Mouse (Mus musculus) lung, embryonic 14.5 days (tissue): ENCODE measurements around the gene Galnt4. TPM values are rescaled to one million over a fixed set of nuclear protein-coding genes. Genes with fewer than 3 reads are reported as not detected.

ENCODE experiments used
- ATAC-seq: fragments of 200-750 bp; cut with Nextera tagmentation; 2 replicates; pipeline ENCODE4 v1.8.0; 2017; ENCODE audit warnings: mild to moderate bottlenecking, moderate TSS enrichment, moderate library complexity; ENCODE audit not compliant: insufficient read depth
- DNase-seq: peaks from one replicate; pipeline ENCODE4 v3.0.0-alpha.2; 2015
- H3K27ac ChIP-seq: fragments of 300-500 bp; sonication (generic); 2 replicates; pipeline ENCODE4 v1.5.1; 2014; ENCODE audit warnings: low read depth, mild to moderate bottlenecking, moderate library complexity
- H3K27me3 ChIP-seq: fragments of 300-500 bp; sonication (generic); 2 replicates; pipeline ENCODE4 v1.6.1; 2014; ENCODE audit warnings: low read length, control low read depth; ENCODE audit not compliant: insufficient read depth
- H3K36me3 ChIP-seq: fragments of 300-500 bp; sonication (generic); 2 replicates; pipeline ENCODE4 v1.6.1; 2014; ENCODE audit warnings: control low read depth; ENCODE audit not compliant: insufficient read depth
- H3K4me1 ChIP-seq: fragments of 300-500 bp; sonication (generic); 2 replicates; pipeline ENCODE4 v1.6.1; 2014; ENCODE audit warnings: antibody characterized with exemption, control low read depth; ENCODE audit not compliant: insufficient read depth
- H3K4me2 ChIP-seq: fragments of 300-500 bp; sonication (generic); 2 replicates; pipeline ENCODE4 v1.6.1; 2014; ENCODE audit warnings: mild to moderate bottlenecking
- H3K4me3 ChIP-seq: fragments of 300-500 bp; sonication (generic); 2 replicates; pipeline ENCODE4 v1.5.1; 2014; ENCODE audit warnings: low read depth, low read length
- H3K9ac ChIP-seq: fragments of 300-500 bp; sonication (generic); 2 replicates; pipeline ENCODE4 v1.6.1; 2014
- H3K9me3 ChIP-seq: fragments of 300-500 bp; sonication (generic); 2 replicates; pipeline ENCODE4 v1.6.1; 2016; ENCODE audit warnings: low read depth, low read length, control low read depth
- CTCF ChIP-seq: IDR thresholded peaks from 2 replicates; pipeline ENCODE4 v1.5.1; 2016; ENCODE audit warnings: antibody characterized with exemption, low read depth
- WGBS: fragments of 180-500 bp; shearing (Covaris S2); extraction: QIAGEN DNeasy Blood & Tissue Kit; methylation state at CpG from one replicate; pipeline ENCODE4 v1.1.7; 2014; 5-methylcytosine and 5-hydroxymethylcytosine counted together
- polyA plus RNA-seq: library from polyadenylated mRNA; unstranded; fragments of >200 nt; fragmentation: Nextera tagmentation; extraction: Ambion mirVana; gene quantifications from 2 replicates; pipeline ENCODE4 v1.2.1, GENCODE M21; 2014

The Galnt4 gene
- polyA plus RNA-seq, 1 experiment from 2014 or later: 18.3 TPM

DNA sequence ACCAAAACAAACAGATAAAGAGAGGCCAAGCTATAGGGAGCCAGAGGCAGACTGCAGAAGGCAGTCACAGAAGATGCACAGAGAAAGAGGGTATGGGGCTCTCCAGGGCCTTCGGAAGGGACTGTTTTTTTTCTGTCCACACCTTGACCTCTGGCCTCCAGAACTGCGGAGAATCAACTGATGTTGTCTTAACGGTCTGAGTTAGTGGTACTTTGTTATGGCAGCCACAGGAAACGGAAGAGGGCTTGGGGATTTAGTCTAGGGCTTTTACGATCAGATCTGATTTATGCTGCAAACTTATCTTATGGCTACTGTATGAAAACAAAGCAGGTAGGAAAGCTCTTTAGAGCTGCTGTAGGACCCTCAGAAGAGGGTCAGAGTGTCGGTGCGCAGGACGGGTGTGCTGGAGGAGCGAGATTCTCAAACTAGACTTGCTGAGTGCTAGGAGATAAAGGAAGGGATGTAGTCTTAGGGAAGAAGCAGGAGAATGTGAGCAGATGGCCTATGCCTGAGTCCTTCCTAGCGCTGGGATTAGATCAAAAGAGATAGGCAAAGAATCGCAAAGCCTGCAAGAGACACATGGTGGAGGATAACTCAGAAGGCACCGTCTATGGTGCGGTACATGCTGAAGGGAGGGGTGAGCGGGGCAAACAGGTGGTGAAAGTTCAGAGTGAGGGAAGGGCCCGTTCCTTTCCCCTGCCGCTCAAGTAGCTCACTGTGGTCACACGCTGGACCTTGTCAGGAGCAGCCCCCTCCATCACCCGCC lies 7.7 kb downstream of the Galnt4 start:
- no peak for TF ChIP-seq CTCF
- Histone ChIP-seq H3K27me3 (no peaks in the 10 kb centered on the region), H3K27ac (no peak overlapping the region), H3K9ac (no peak overlapping the region), H3K4me1 (peaks cover 7% of the 10 kb centered on the region; the same call in 1 of the 2 replicates), H3K4me2 (peak overlapping the region; percentile 7; the same call in 1 of the 2 replicates), H3K36me3 (0 out of 2 replicates have a peak, but pooled peaks cover 4% of the 10 kb centered on the region), H3K4me3 (no peak overlapping the region), H3K9me3 (no peaks in the 10 kb centered on the region)
- no peak for ATAC-seq
- 27% methylated on average over 18 of the region's 18 CpGs for WGBS
- no peak for DNase-seq

GRCm38 (mm10) chr10:99116237-99116632 lies 8.3 kb downstream of the Galnt4 start:
- Histone ChIP-seq H3K27me3 (no peaks in the 10 kb centered on the region), H3K9me3 (no peaks in the 10 kb centered on the region), H3K4me1 (peaks cover 7% of the 10 kb centered on the region; the same call in 1 of the 2 replicates), H3K4me2 (no peak overlapping the region), H3K27ac (no peak overlapping the region), H3K9ac (no peak overlapping the region), H3K36me3 (no peaks in the 10 kb centered on the region), H3K4me3 (no peak overlapping the region)
- ATAC-seq (no peak), DNase-seq (no peak)
- 36% methylated on average over 8 of the region's 8 CpGs for WGBS
- TF ChIP-seq CTCF: no peak

GRCm38 (mm10) chr10:99116650-99117615 lies 9.0 kb downstream of the Galnt4 start:
- WGBS: 76% methylated on average over 16 of the region's 16 CpGs
- peaks cover 7% of the 10 kb centered on the region; the same call in 1 of the 2 replicates for H3K4me1 ChIP-seq
- no peaks in the 10 kb centered on the region for H3K9me3 ChIP-seq
- no peak overlapping the region for H3K9ac ChIP-seq
- H3K36me3 ChIP-seq: no peaks in the 10 kb centered on the region
- H3K4me3 ChIP-seq: no peak overlapping the region
- ATAC-seq: no peak
- TF ChIP-seq CTCF: no peak
- no peak for DNase-seq
- H3K4me2 ChIP-seq: no peak overlapping the region
- no peak overlapping the region for H3K27ac ChIP-seq
- no peaks in the 10 kb centered on the region for H3K27me3 ChIP-seq

- no peak overlapping the region for H3K9ac ChIP-seq
- no peaks in the 10 kb centered on the region for H3K9me3 ChIP-seq
- H3K4me1 ChIP-seq: peaks cover 7% of the 10 kb centered on the region; the same call in 1 of the 2 replicates
- WGBS: 45% methylated on average over 10 of the region's 10 CpGs
- no peak overlapping the region for H3K27ac ChIP-seq
- TF ChIP-seq CTCF: no peak
- DNase-seq (no peak), ATAC-seq (no peak)
- H3K27me3 ChIP-seq: no peaks in the 10 kb centered on the region
- no peaks in the 10 kb centered on the region for H3K36me3 ChIP-seq
- H3K4me3 ChIP-seq: no peak overlapping the region
- H3K4me2 ChIP-seq: no peak overlapping the region
These were observed 9.9 kb downstream of the Galnt4 start for GRCm38 (mm10) chr10:99117876-99118275.

DNA sequence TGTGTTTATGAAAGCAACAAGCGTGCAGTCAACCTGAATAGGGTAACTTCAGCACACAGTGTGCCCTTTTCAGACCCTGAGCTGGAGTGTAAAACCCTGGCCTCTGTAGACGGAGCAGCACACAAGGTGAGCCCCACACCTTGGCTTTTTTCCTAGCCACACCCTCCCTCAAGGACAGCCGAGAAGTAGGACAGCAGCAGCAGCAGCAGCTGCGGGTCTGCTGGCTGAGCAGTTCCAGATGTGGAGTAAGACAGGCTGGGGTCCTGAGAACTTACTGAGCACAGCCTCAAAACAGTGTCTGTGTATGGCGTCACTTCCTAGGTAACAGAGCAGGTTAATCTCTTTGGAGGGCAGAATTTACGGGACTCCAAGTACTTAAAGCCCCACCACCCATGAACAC lies 10.7 kb downstream of the Galnt4 start:
- H3K9me3 ChIP-seq: no peaks in the 10 kb centered on the region
- no peak overlapping the region for H3K4me2 ChIP-seq
- 45% methylated on average over 6 of the region's 6 CpGs for WGBS
- no peaks in the 10 kb centered on the region for H3K27me3 ChIP-seq
- peaks cover 7% of the 10 kb centered on the region; the same call in 1 of the 2 replicates for H3K4me1 ChIP-seq
- H3K9ac ChIP-seq: no peak overlapping the region
- TF ChIP-seq CTCF: no peak
- ATAC-seq: no peak
- H3K36me3 ChIP-seq: no peaks in the 10 kb centered on the region
- DNase-seq: no peak
- no peak overlapping the region for H3K27ac ChIP-seq
- no peak overlapping the region for H3K4me3 ChIP-seq

- no peak overlapping the region for H3K27ac ChIP-seq
- H3K4me3 ChIP-seq: no peak overlapping the region
- H3K4me2 ChIP-seq: no peak overlapping the region
- H3K9ac ChIP-seq: no peak overlapping the region
- no peaks in the 10 kb centered on the region for H3K36me3 ChIP-seq
- H3K9me3 ChIP-seq: no peaks in the 10 kb centered on the region
- TF ChIP-seq CTCF: no peak
- H3K4me1 ChIP-seq: peaks cover 7% of the 10 kb centered on the region; the same call in 1 of the 2 replicates
- H3K27me3 ChIP-seq: no peaks in the 10 kb centered on the region
- DNase-seq: no peak
- no peak for ATAC-seq
- WGBS: 89% methylated on average over 4 of the region's 4 CpGs
These were observed 11.5 kb downstream of the Galnt4 start for GRCm38 (mm10) chr10:99119471-99119870.

GRCm38 (mm10) chr10:99126225-99126624 lies 18.3 kb downstream of the Galnt4 start, which contains the start of gene Phxr2:
Gene Phxr2, minus strand, starts transcription at chr10:99126325.
- no peak within 1 kb of the TSS; the same call in 1 of the 2 replicates for H3K9ac ChIP-seq
- no peak within 1 kb of the TSS for H3K27ac ChIP-seq
- H3K4me1 ChIP-seq: no peaks in the 10 kb centered on the region
- WGBS: 76% methylated on average over 4 of the region's 4 CpGs
- 0 out of 2 replicates have a peak, but pooled peaks cover 15% of the 10 kb centered on the region for H3K36me3 ChIP-seq
- H3K27me3 ChIP-seq: no peaks in the 10 kb centered on the region
- ATAC-seq (no peak), DNase-seq (no peak)
- H3K4me3 ChIP-seq: no peak within 1 kb of the TSS
- no peaks in the 10 kb centered on the region for H3K9me3 ChIP-seq
- TF ChIP-seq CTCF: no peak
- no peak within 1 kb of the TSS for H3K4me2 ChIP-seq
